Mouse (Mus musculus): Measurements from ENCODE around the gene Tmem120b. TPM values are rescaled to one million over a fixed set of nuclear protein-coding genes. Genes with fewer than 3 reads are reported as not detected.
A peak's percentile ranks its signal among the peaks of the same experiment; 100 is the strongest.

Tmem120b gene
- total and polyA plus RNA-seq, 3 experiments, result 5.6 to 6.8 TPM; not detected in 1

DNA sequence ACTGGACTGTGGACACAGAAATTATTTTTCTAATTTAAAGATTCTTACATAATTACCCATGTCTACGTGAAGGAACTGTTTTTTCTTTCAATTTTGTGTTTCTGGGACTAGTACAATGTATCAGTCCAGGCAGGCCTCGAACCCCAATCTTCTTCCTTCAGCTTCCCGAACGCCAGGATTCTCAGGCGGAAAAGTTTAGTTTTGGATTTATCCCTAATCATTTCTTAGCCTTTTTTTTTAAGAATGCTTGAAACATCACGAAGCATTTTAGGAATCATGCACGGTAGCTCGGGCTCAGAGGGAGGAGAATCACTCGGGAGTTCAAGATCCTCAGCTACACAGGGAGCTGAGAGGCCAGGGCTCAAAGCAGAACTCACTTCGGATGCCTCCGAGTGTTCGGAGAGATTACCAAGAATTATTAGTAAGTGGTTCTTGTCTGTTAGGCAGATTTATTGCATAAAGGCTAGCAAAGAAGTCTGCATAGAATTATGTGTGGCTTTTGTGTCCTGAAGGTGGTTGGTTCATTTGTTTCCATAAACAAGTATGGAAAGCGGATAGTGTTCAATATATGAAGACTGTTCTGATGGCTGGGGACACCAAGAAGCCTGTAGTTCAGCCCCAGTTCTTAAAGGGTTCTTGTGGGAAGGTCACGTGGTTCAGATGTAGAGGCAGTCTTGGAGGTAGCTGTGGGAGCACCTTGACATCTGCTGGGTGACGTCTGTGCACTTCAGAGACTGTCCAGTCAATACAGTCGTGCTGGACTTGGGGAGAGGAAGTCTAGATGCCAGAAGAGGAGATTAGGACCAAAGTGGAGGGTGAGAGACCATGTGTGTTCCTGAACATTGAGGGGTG is 9.7 kb upstream of the Tmem120b start:
- Histone ChIP-seq H3K4me3 (ENCODE audit: control insufficient read depth in 1 of 2, insufficient read depth in 1 of 2, low read depth in 2 of 2, low read length in 2 of 2) (peak overlapping the region; percentile 58 to 72), H3K36me3 (ENCODE audit: control insufficient read depth in 1 of 2, insufficient read depth in 2 of 2, low read length in 2 of 2) (peaks cover 0 to 13% of the 10 kb centered on the region in 2 experiments; a peak in 2 of 4 replicates), H3K9me3 (replicated peaks; ENCODE audit: insufficient read depth, low read length) (no peaks in the 10 kb centered on the region), H3K9ac (ENCODE audit: control insufficient read depth, low read depth, low read length, poor library complexity, severe bottlenecking) (peak overlapping the region; percentile 88), H3K27me3 (ENCODE audit: control insufficient read depth in 1 of 2, insufficient read depth in 2 of 2, low read length in 2 of 2) (no peaks in the 10 kb centered on the region), H3K27ac (ENCODE audit: control insufficient read depth, low read depth, low read length) (peak overlapping the region; percentile 90), H3K79me2 (ENCODE audit: control insufficient read depth, insufficient read depth, low read length, poor library complexity) (no peaks in the 10 kb centered on the region; the same call in 1 of the 2 replicates), H3K4me1 (ENCODE audit: control insufficient read depth in 1 of 2, insufficient read depth in 2 of 2, low read length in 2 of 2) (peaks cover 0 to 12% of the 10 kb centered on the region in 2 experiments; a peak in 3 of 4 replicates)
- peak; percentile 79 for DNase-seq (ENCODE audit: low read depth, low spot score)
- no peak for TF ChIP-seq KAT2A (conservative IDR thresholded peaks at IDR 0.05; ENCODE audit: low read depth, low read length)
- TF ChIP-seq RCOR1 (IDR thresholded peaks at IDR 0.05; ENCODE audit: low read depth, low read length), result no peak
- no peak; the same call in 1 of the 2 replicates for TF ChIP-seq CHD2 (IDR thresholded peaks at IDR 0.05; ENCODE audit: low read length)
- no peak for TF ChIP-seq MAZ (IDR thresholded peaks at IDR 0.05; ENCODE audit: low read depth, low read length)
- peak; percentile 60 for TF ChIP-seq MYC (IDR thresholded peaks at IDR 0.05; ENCODE audit: low read depth, low read length)
- no peak for TF ChIP-seq MYB (IDR thresholded peaks at IDR 0.05; ENCODE audit: low read depth, low read length)
- TF ChIP-seq SIN3A (IDR thresholded peaks at IDR 0.05; ENCODE audit: low read length), result peak; percentile 47; the same call in 1 of the 2 replicates
- TF ChIP-seq POLR2AphosphoS2 (IDR thresholded peaks at IDR 0.05; ENCODE audit: low read length), result peak; percentile 66
- TF ChIP-seq HCFC1 (IDR thresholded peaks at IDR 0.05; ENCODE audit: low read depth, low read length), result no peak
- TF ChIP-seq ZC3H11A (IDR thresholded peaks at IDR 0.05; ENCODE audit: low read depth, low read length), result no peak
- peak; percentile 42; the same call in 1 of the 2 replicates for TF ChIP-seq JUND (IDR thresholded peaks at IDR 0.05; ENCODE audit: low read depth, low read length)
- TF ChIP-seq NRF1 (IDR thresholded peaks at IDR 0.05; ENCODE audit: insufficient read depth, low read depth, low read length, poor library complexity, severe bottlenecking), result no peak
- peak; percentile 80 for TF ChIP-seq MAX (IDR thresholded peaks at IDR 0.05; ENCODE audit: low read length)
- TF ChIP-seq MEF2A (IDR thresholded peaks at IDR 0.05; ENCODE audit: extremely low read depth, insufficient replicate concordance, low read depth, low read length, poor library complexity, severe bottlenecking), result no peak
- no peak for TF ChIP-seq RAD21 (IDR thresholded peaks at IDR 0.05; ENCODE audit: low read depth, low read length)
- TF ChIP-seq UBTF (IDR thresholded peaks at IDR 0.05; ENCODE audit: borderline replicate concordance, insufficient read depth, low read depth, low read length), result no peak
- no peak for TF ChIP-seq ZNF384 (IDR thresholded peaks at IDR 0.05; ENCODE audit: low read depth, low read length)
- no peak for TF ChIP-seq E2F4 (IDR thresholded peaks at IDR 0.05; ENCODE audit: borderline replicate concordance, low read depth, low read length)
- no peak; the same call in 1 of the 2 replicates for TF ChIP-seq POLR2AphosphoS5 (IDR thresholded peaks at IDR 0.05; ENCODE audit: borderline replicate concordance, low read depth, low read length)
- TF ChIP-seq ZMIZ1 (IDR thresholded peaks at IDR 0.05; ENCODE audit: low read depth, low read length), result peak; percentile 42
- TF ChIP-seq GABPA (IDR thresholded peaks at IDR 0.05; ENCODE audit: low read depth, low read length), result no peak
- TF ChIP-seq USF2 (IDR thresholded peaks at IDR 0.05; ENCODE audit: borderline replicate concordance in 1 of 2, insufficient read depth in 1 of 2, low read depth in 1 of 2, low read length in 2 of 2), result peak; percentile 40 to 75; a peak in 3 of 4 replicates
- TF ChIP-seq CTCF (IDR thresholded peaks at IDR 0.05 in 2 of 3, conservative IDR thresholded peaks at IDR 0.05 in 1 of 3; ENCODE audit: control insufficient read depth in 1 of 3, insufficient read depth in 1 of 3, low read depth in 2 of 3, low read length in 3 of 3, poor library complexity in 1 of 3, severe bottlenecking in 1 of 3), result no peak
- TF ChIP-seq TCF12 (IDR thresholded peaks at IDR 0.05; ENCODE audit: low read depth, low read length), result no peak
- TF ChIP-seq TBP (IDR thresholded peaks at IDR 0.05; ENCODE audit: low read depth, low read length), result peak; percentile 29; the same call in 1 of the 2 replicates
- no peak for TF ChIP-seq ZKSCAN1 (IDR thresholded peaks at IDR 0.05; ENCODE audit: low read depth, low read length)
- no peak for TF ChIP-seq SMC3 (IDR thresholded peaks at IDR 0.05; ENCODE audit: low read depth, low read length)
- TF ChIP-seq ETS1 (IDR thresholded peaks at IDR 0.05; ENCODE audit: low read depth, low read length), result peak; percentile 52; the same call in 1 of the 2 replicates
- no peak; the same call in 1 of the 2 replicates for TF ChIP-seq MAFK (IDR thresholded peaks at IDR 0.05; ENCODE audit: borderline replicate concordance, low read depth, low read length)
- no peak for TF ChIP-seq ELF1 (IDR thresholded peaks at IDR 0.05; ENCODE audit: low read depth, low read length)
- TF ChIP-seq TAL1 (IDR thresholded peaks at IDR 0.05; ENCODE audit: low read length), result no peak
- peak; percentile 46; the same call in 1 of the 2 replicates for TF ChIP-seq BHLHE40 (IDR thresholded peaks at IDR 0.05; ENCODE audit: borderline replicate concordance, low read depth, low read length)
- no peak for TF ChIP-seq GATA1 (IDR thresholded peaks at IDR 0.05; ENCODE audit: low read depth, low read length)
- peak; percentile 51 for TF ChIP-seq MXI1 (IDR thresholded peaks at IDR 0.05; ENCODE audit: low read depth, low read length)
- TF ChIP-seq NELFE (IDR thresholded peaks at IDR 0.05; ENCODE audit: low read depth, low read length), result no peak
